Mouse (Mus musculus): Measurements from ENCODE around the gene Cog6. TPM values are rescaled to one million over a fixed set of nuclear protein-coding genes. Genes with fewer than 3 reads are reported as not detected.

Cog6 gene
- 10 to 100 TPM; 36.2 to 44.2 (median 40.9) TPM for total RNA-seq (2022)

GRCm38 (mm10) chr3:53016436-53017340 is at the start of gene Cog6:
Cog6 (minus strand) TSS chr3:53017237.
- peak; percentile 76 to 78 for DNase-seq (ENCODE audit: low spot score in 2 of 2)

- DNase-seq (ENCODE audit: low spot score in 2 of 2) = no peak
These were observed 49.0 kb upstream of the Cog6 start for GRCm38 (mm10) chr3:53066095-53066372.

- no peak for DNase-seq (ENCODE audit: low spot score in 2 of 2)
These were observed 48.4 kb upstream of the Cog6 start for GRCm38 (mm10) chr3:53065267-53066094.

GRCm38 (mm10) chr3:53063423-53064147 is 46.5 kb upstream of the Cog6 start:
- no peak for DNase-seq (ENCODE audit: low spot score in 2 of 2)

- no peak for DNase-seq (ENCODE audit: low spot score in 2 of 2)
These were observed 42.9 kb upstream of the Cog6 start for GRCm38 (mm10) chr3:53059959-53060358.

- DNase-seq (ENCODE audit: low spot score in 2 of 2) = no peak
These were observed 39.4 kb upstream of the Cog6 start for GRCm38 (mm10) chr3:53056430-53056829.

GRCm38 (mm10) chr3:53052385-53052784 is 35.3 kb upstream of the Cog6 start:
- no peak for DNase-seq (ENCODE audit: low spot score in 2 of 2)

- no peak for DNase-seq (ENCODE audit: low spot score in 2 of 2)
These were observed 29.3 kb upstream of the Cog6 start for GRCm38 (mm10) chr3:53046371-53046770.

- no peak for DNase-seq (ENCODE audit: low spot score in 2 of 2)
These were observed 28.7 kb upstream of the Cog6 start for GRCm38 (mm10) chr3:53045697-53046096.

GRCm38 (mm10) chr3:53044682-53045299 is 27.8 kb upstream of the Cog6 start:
- no peak for DNase-seq (ENCODE audit: low spot score in 2 of 2)

- DNase-seq (ENCODE audit: low spot score in 2 of 2) = no peak
These were observed 27.2 kb upstream of the Cog6 start for GRCm38 (mm10) chr3:53044238-53044637.

GRCm38 (mm10) chr3:53043206-53043780 is 26.3 kb upstream of the Cog6 start:
- DNase-seq (ENCODE audit: low spot score in 2 of 2) = no peak

GRCm38 (mm10) chr3:53042240-53042567 is 25.2 kb upstream of the Cog6 start:
- DNase-seq (ENCODE audit: low spot score in 2 of 2) = no peak

GRCm38 (mm10) chr3:53041411-53042239 is 24.6 kb upstream of the Cog6 start, which contains the start of gene Lhfp:
Lhfp (plus strand) TSS chr3:53041528.
- DNase-seq (ENCODE audit: low spot score in 2 of 2) = peak; percentile 14 to 39

GRCm38 (mm10) chr3:53040593-53041410 is 23.8 kb upstream of the Cog6 start:
- no peak for DNase-seq (ENCODE audit: low spot score in 2 of 2)

- DNase-seq (ENCODE audit: low spot score in 2 of 2) = no peak
These were observed 22.7 kb upstream of the Cog6 start for GRCm38 (mm10) chr3:53039746-53040145.

- DNase-seq (ENCODE audit: low spot score in 2 of 2) = peak in 1 of 2 experiments; percentile 15
These were observed 21.9 kb upstream of the Cog6 start for GRCm38 (mm10) chr3:53038913-53039312.

GRCm38 (mm10) chr3:53036941-53037340 is 19.9 kb upstream of the Cog6 start:
- no peak for DNase-seq (ENCODE audit: low spot score in 2 of 2)

- no peak for DNase-seq (ENCODE audit: low spot score in 2 of 2)
These were observed 19.0 kb upstream of the Cog6 start for GRCm38 (mm10) chr3:53036076-53036475.
